Mouse (Mus musculus): ENCODE data around the gene Nr1i3. TPM values are rescaled to one million over a fixed set of nuclear protein-coding genes. Genes with fewer than 3 reads are reported as not detected.

The Nr1i3 gene
- polyA plus RNA-seq, 1 experiment from 2014 or later, result 0.25 TPM

GRCm38 (mm10) chr1:171172779-171173178 lies 41.0 kb upstream of the Nr1i3 start:
- Histone ChIP-seq H3K27ac (replicated peaks) (no peak overlapping the region), H3K4me3 (ENCODE audit: low read depth, low read length) (no peak overlapping the region), H3K27me3 (ENCODE audit: control insufficient read depth, insufficient read depth, low read length) (no peaks in the 10 kb centered on the region), H3K4me2 (replicated peaks; ENCODE audit: low read depth) (no peak overlapping the region), H3K4me1 (replicated peaks; ENCODE audit: control insufficient read depth, insufficient read depth) (no peaks in the 10 kb centered on the region), H3K9ac (ENCODE audit: low read length) (no peak overlapping the region), H3K36me3 (ENCODE audit: control insufficient read depth, insufficient read depth, low read length) (no peaks in the 10 kb centered on the region), H3K9me3 (ENCODE audit: control insufficient read depth, low read length) (no peaks in the 10 kb centered on the region)
- WGBS, result 94% methylated on average over 8 of the region's 8 CpGs
- DNase-seq (ENCODE audit: low spot score) (no peak), ATAC-seq (ENCODE audit: low FRiP score, low TSS enrichment) (no peak)
- no peak for TF ChIP-seq EP300 (optimal IDR thresholded peaks at IDR 0.05)
- no peak for TF ChIP-seq CTCF (IDR thresholded peaks at IDR 0.05; ENCODE audit: low read depth)

- no peaks in the 10 kb centered on the region for H3K9me3 ChIP-seq (ENCODE audit: control insufficient read depth, low read length)
- no peaks in the 10 kb centered on the region for H3K36me3 ChIP-seq (ENCODE audit: control insufficient read depth, insufficient read depth, low read length)
- no peak overlapping the region for H3K4me3 ChIP-seq (ENCODE audit: low read depth, low read length)
- WGBS, result 57% methylated on average over 5 of the region's 5 CpGs
- TF ChIP-seq CTCF (IDR thresholded peaks at IDR 0.05; ENCODE audit: low read depth) (no peak), EP300 (optimal IDR thresholded peaks at IDR 0.05) (no peak)
- H3K4me2 ChIP-seq (replicated peaks; ENCODE audit: low read depth), result no peak overlapping the region
- H3K4me1 ChIP-seq (replicated peaks; ENCODE audit: control insufficient read depth, insufficient read depth), result no peaks in the 10 kb centered on the region
- H3K9ac ChIP-seq (ENCODE audit: low read length), result no peak overlapping the region
- ATAC-seq (ENCODE audit: low FRiP score, low TSS enrichment) (no peak), DNase-seq (ENCODE audit: low spot score) (no peak)
- H3K27me3 ChIP-seq (ENCODE audit: control insufficient read depth, insufficient read depth, low read length), result no peaks in the 10 kb centered on the region
- no peak overlapping the region for H3K27ac ChIP-seq (replicated peaks)
Measured at GRCm38 (mm10) chr1:171179487-171180171, 34.1 kb upstream of the Nr1i3 start.

GRCm38 (mm10) chr1:171183025-171183424 lies 30.7 kb upstream of the Nr1i3 start:
- no peaks in the 10 kb centered on the region for H3K27me3 ChIP-seq (ENCODE audit: control insufficient read depth, insufficient read depth, low read length)
- H3K36me3 ChIP-seq (ENCODE audit: control insufficient read depth, insufficient read depth, low read length), result no peaks in the 10 kb centered on the region
- H3K4me1 ChIP-seq (replicated peaks; ENCODE audit: control insufficient read depth, insufficient read depth), result no peaks in the 10 kb centered on the region
- H3K9ac ChIP-seq (ENCODE audit: low read length), result no peak overlapping the region
- no peak for TF ChIP-seq EP300 (optimal IDR thresholded peaks at IDR 0.05)
- TF ChIP-seq CTCF (IDR thresholded peaks at IDR 0.05; ENCODE audit: low read depth), result no peak
- no peak overlapping the region for H3K27ac ChIP-seq (replicated peaks)
- 82% methylated on average over 3 of the region's 3 CpGs for WGBS
- H3K4me3 ChIP-seq (ENCODE audit: low read depth, low read length), result no peak overlapping the region
- no peak for ATAC-seq (ENCODE audit: low FRiP score, low TSS enrichment)
- no peak overlapping the region for H3K4me2 ChIP-seq (replicated peaks; ENCODE audit: low read depth)
- no peaks in the 10 kb centered on the region for H3K9me3 ChIP-seq (ENCODE audit: control insufficient read depth, low read length)
- no peak for DNase-seq (ENCODE audit: low spot score)

- Histone ChIP-seq H3K9ac (ENCODE audit: low read length) (no peak overlapping the region), H3K27ac (replicated peaks) (no peak overlapping the region), H3K4me1 (replicated peaks; ENCODE audit: control insufficient read depth, insufficient read depth) (no peaks in the 10 kb centered on the region), H3K27me3 (ENCODE audit: control insufficient read depth, insufficient read depth, low read length) (no peaks in the 10 kb centered on the region), H3K4me2 (replicated peaks; ENCODE audit: low read depth) (no peak overlapping the region), H3K36me3 (ENCODE audit: control insufficient read depth, insufficient read depth, low read length) (no peaks in the 10 kb centered on the region), H3K4me3 (ENCODE audit: low read depth, low read length) (no peak overlapping the region), H3K9me3 (ENCODE audit: control insufficient read depth, low read length) (no peaks in the 10 kb centered on the region)
- TF ChIP-seq EP300 (optimal IDR thresholded peaks at IDR 0.05), result no peak
- no peak for TF ChIP-seq CTCF (IDR thresholded peaks at IDR 0.05; ENCODE audit: low read depth)
- DNase-seq (ENCODE audit: low spot score) (no peak), ATAC-seq (ENCODE audit: low FRiP score, low TSS enrichment) (no peak)
- WGBS, result 55% methylated on average over 3 of the region's 3 CpGs
Measured at GRCm38 (mm10) chr1:171183620-171184019, 30.1 kb upstream of the Nr1i3 start.

GRCm38 (mm10) chr1:171184314-171184713 lies 29.5 kb upstream of the Nr1i3 start:
- Histone ChIP-seq H3K9ac (ENCODE audit: low read length) (no peak overlapping the region), H3K9me3 (ENCODE audit: control insufficient read depth, low read length) (no peaks in the 10 kb centered on the region), H3K27me3 (ENCODE audit: control insufficient read depth, insufficient read depth, low read length) (no peaks in the 10 kb centered on the region), H3K4me2 (replicated peaks; ENCODE audit: low read depth) (no peak overlapping the region), H3K27ac (replicated peaks) (no peak overlapping the region), H3K4me3 (ENCODE audit: low read depth, low read length) (no peak overlapping the region), H3K4me1 (replicated peaks; ENCODE audit: control insufficient read depth, insufficient read depth) (0 out of 2 replicates have a peak, but pooled peaks cover under 1% of the 10 kb centered on the region), H3K36me3 (ENCODE audit: control insufficient read depth, insufficient read depth, low read length) (no peaks in the 10 kb centered on the region)
- TF ChIP-seq CTCF (IDR thresholded peaks at IDR 0.05; ENCODE audit: low read depth) (peak; percentile 60), EP300 (optimal IDR thresholded peaks at IDR 0.05) (no peak)
- ATAC-seq (ENCODE audit: low FRiP score, low TSS enrichment) (peak; percentile 81), DNase-seq (ENCODE audit: low spot score) (peak; percentile 72)
- 33% methylated on average over 7 of the region's 7 CpGs for WGBS

- 67% methylated on average over 8 of the region's 8 CpGs for WGBS
- H3K9me3 ChIP-seq (ENCODE audit: control insufficient read depth, low read length), result no peaks in the 10 kb centered on the region
- no peak overlapping the region for H3K4me2 ChIP-seq (replicated peaks; ENCODE audit: low read depth)
- no peak overlapping the region for H3K9ac ChIP-seq (ENCODE audit: low read length)
- H3K27ac ChIP-seq (replicated peaks), result no peak overlapping the region
- no peaks in the 10 kb centered on the region for H3K36me3 ChIP-seq (ENCODE audit: control insufficient read depth, insufficient read depth, low read length)
- TF ChIP-seq EP300 (optimal IDR thresholded peaks at IDR 0.05) (no peak), CTCF (IDR thresholded peaks at IDR 0.05; ENCODE audit: low read depth) (no peak)
- no peak for DNase-seq (ENCODE audit: low spot score)
- H3K27me3 ChIP-seq (ENCODE audit: control insufficient read depth, insufficient read depth, low read length), result no peaks in the 10 kb centered on the region
- peaks cover 4% of the 10 kb centered on the region; the same call in 1 of the 2 replicates for H3K4me1 ChIP-seq (replicated peaks; ENCODE audit: control insufficient read depth, insufficient read depth)
- ATAC-seq (ENCODE audit: low FRiP score, low TSS enrichment), result no peak
- no peak overlapping the region for H3K4me3 ChIP-seq (ENCODE audit: low read depth, low read length)
Measured at GRCm38 (mm10) chr1:171185655-171186054, 28.1 kb upstream of the Nr1i3 start.

Data from stomach, postnatal 0 days (tissue).